Mouse (Mus musculus): Measurements from ENCODE around the gene Ola1. TPM values are rescaled to one million over a fixed set of nuclear protein-coding genes. Genes with fewer than 3 reads are reported as not detected.
A peak's percentile ranks its signal among the peaks of the same experiment; 100 is the strongest.

The Ola1 gene
- total and polyA plus RNA-seq, 3 experiments: 114 to 182 (median 175) TPM

- H3K27ac ChIP-seq (ENCODE audit: insufficient read depth, low read depth): no peak overlapping the region
- no peak for TF ChIP-seq IRF4 (IDR thresholded peaks at IDR 0.05; ENCODE audit: low read depth, low read length)
- no peak for TF ChIP-seq JUND (conservative IDR thresholded peaks at IDR 0.05; ENCODE audit: low read depth, low read length)
- no peak for TF ChIP-seq EP300 (IDR thresholded peaks at IDR 0.05; ENCODE audit: low read length)
- TF ChIP-seq ZMIZ1 (IDR thresholded peaks at IDR 0.05; ENCODE audit: low read depth, low read length): peak; percentile 71
- no peak for TF ChIP-seq USF1 (IDR thresholded peaks at IDR 0.05; ENCODE audit: low read depth, low read length)
- TF ChIP-seq JUN (IDR thresholded peaks at IDR 0.05; ENCODE audit: insufficient read depth, low read depth, low read length): no peak
- peak; percentile 99 for TF ChIP-seq MXI1 (IDR thresholded peaks at IDR 0.05; ENCODE audit: low read depth, low read length)
- peak; percentile 90 for TF ChIP-seq MYC (IDR thresholded peaks at IDR 0.05; ENCODE audit: low read depth, low read length)
- 0 out of 2 replicates have a peak, but pooled peaks have one; percentile 33 for TF ChIP-seq UBTF (IDR thresholded peaks at IDR 0.05; ENCODE audit: low read depth, low read length)
- TF ChIP-seq CHD2 (IDR thresholded peaks at IDR 0.05; ENCODE audit: low read length): 0 out of 2 replicates have a peak, but pooled peaks have one; percentile 19
- TF ChIP-seq MAFK (IDR thresholded peaks at IDR 0.05; ENCODE audit: insufficient replicate concordance, low read length): peak; percentile 13; the same call in 1 of the 2 replicates
- no peak for TF ChIP-seq SMC3 (IDR thresholded peaks at IDR 0.05; ENCODE audit: low read depth, low read length)
- peak; percentile 96 for TF ChIP-seq POLR2A (IDR thresholded peaks at IDR 0.05; ENCODE audit: low read depth, low read length)
- no peak for TF ChIP-seq RAD21 (IDR thresholded peaks at IDR 0.05; ENCODE audit: low read depth, low read length)
- TF ChIP-seq GABPA (IDR thresholded peaks at IDR 0.05; ENCODE audit: insufficient replicate concordance, low read depth, low read length): no peak
- peak; percentile 89 for TF ChIP-seq TCF12 (IDR thresholded peaks at IDR 0.05; ENCODE audit: low read depth, low read length)
- TF ChIP-seq MAX (IDR thresholded peaks at IDR 0.05; ENCODE audit: low read length): peak; percentile 95
- TF ChIP-seq NELFE (IDR thresholded peaks at IDR 0.05; ENCODE audit: low read depth, low read length): peak; percentile 91
- no peak for TF ChIP-seq BHLHE40 (IDR thresholded peaks at IDR 0.05; ENCODE audit: low read depth, low read length)
- TF ChIP-seq KAT2A (IDR thresholded peaks at IDR 0.05; ENCODE audit: insufficient replicate concordance, low read length): 0 out of 2 replicates have a peak, but pooled peaks have one; percentile 47
- no peak; the same call in 1 of the 2 replicates for TF ChIP-seq MEF2A (IDR thresholded peaks at IDR 0.05; ENCODE audit: borderline replicate concordance, low read depth, low read length)
- TF ChIP-seq ELF1 (IDR thresholded peaks at IDR 0.05; ENCODE audit: low read depth, low read length): peak; percentile 71
- no peak for TF ChIP-seq USF2 (conservative IDR thresholded peaks at IDR 0.05; ENCODE audit: low read depth, low read length)
- TF ChIP-seq CTCF (conservative IDR thresholded peaks at IDR 0.05 in 1 of 2, IDR thresholded peaks at IDR 0.05 in 1 of 2; ENCODE audit: low read depth in 2 of 2, low read length in 2 of 2): no peak
- no peak for TF ChIP-seq PAX5 (IDR thresholded peaks at IDR 0.05; ENCODE audit: low read length)
- no peak for TF ChIP-seq ZKSCAN1 (IDR thresholded peaks at IDR 0.05; ENCODE audit: borderline replicate concordance, low read depth, low read length)
- TF ChIP-seq HCFC1 (IDR thresholded peaks at IDR 0.05; ENCODE audit: low read depth, low read length): peak; percentile 64
- peak; percentile 92 for TF ChIP-seq SIN3A (IDR thresholded peaks at IDR 0.05; ENCODE audit: low read length)
- TF ChIP-seq ETS1 (conservative IDR thresholded peaks at IDR 0.05; ENCODE audit: low read depth, low read length): no peak
- TF ChIP-seq MAZ (IDR thresholded peaks at IDR 0.05; ENCODE audit: low read depth, low read length): no peak; the same call in 1 of the 2 replicates
- peak; percentile 69 for TF ChIP-seq TBP (conservative IDR thresholded peaks at IDR 0.05; ENCODE audit: low read depth, low read length)
- no peak for TF ChIP-seq E2F4 (IDR thresholded peaks at IDR 0.05; ENCODE audit: insufficient replicate concordance, low read depth, low read length)
- TF ChIP-seq CHD1 (IDR thresholded peaks at IDR 0.05; ENCODE audit: low read depth, low read length): no peak
- TF ChIP-seq POLR2AphosphoS2 (IDR thresholded peaks at IDR 0.05; ENCODE audit: low read depth, low read length): peak; percentile 75; the same call in 1 of the 2 replicates
- TF ChIP-seq ZNF384 (IDR thresholded peaks at IDR 0.05; ENCODE audit: low read depth, low read length): no peak
- no peak for TF ChIP-seq RCOR1 (conservative IDR thresholded peaks at IDR 0.05; ENCODE audit: low read depth, low read length)
- TF ChIP-seq ZC3H11A (IDR thresholded peaks at IDR 0.05; ENCODE audit: low read depth, low read length): no peak
- TF ChIP-seq NRF1 (IDR thresholded peaks at IDR 0.05; ENCODE audit: low read depth, low read length): peak; percentile 78
- H3K36me3 ChIP-seq (replicated peaks in 1 of 2; ENCODE audit: control insufficient read depth in 1 of 2, insufficient read depth in 1 of 2, low read length in 1 of 2): peaks cover 7 to 31% of the 10 kb centered on the region in 2 experiments
- H3K27me3 ChIP-seq (replicated peaks): no peaks in the 10 kb centered on the region
- H3K4me1 ChIP-seq (ENCODE audit: control insufficient read depth in 1 of 2, insufficient read depth in 2 of 2): peaks cover 4 to 47% of the 10 kb centered on the region in 2 experiments
- dilution Hi-C loops (cut with MboI; ENCODE audit: extremely low pct_ligation_motif_present, extremely low pct_unique_long_range_greater_than_20kb, low sequenced_read_pairs): no loop called here
- peak overlapping the region; percentile 80 for H3K9ac ChIP-seq (ENCODE audit: insufficient read depth, low read depth)
- peak; percentile 91 for DNase-seq (ENCODE audit: extremely low read depth)
- in situ Hi-C loops (cut with MboI; ENCODE audit: low pct_ligation_motif_present, low pct_unique_long_range_greater_than_20kb, low sequenced_read_pairs): loop anchor here (10.0 kb wide), 1 partner anchor 51 kb away; no protein-coding TSS in a partner anchor
- peak overlapping the region; percentile 97 for H3K4me2 ChIP-seq (ENCODE audit: insufficient read depth, low read depth, poor library complexity, severe bottlenecking)
- H3K9me3 ChIP-seq (replicated peaks; ENCODE audit: low read length): no peaks in the 10 kb centered on the region
- peaks cover 8% of the 10 kb centered on the region for H3K79me2 ChIP-seq (replicated peaks; ENCODE audit: control insufficient read depth, extremely low read depth, insufficient read depth, poor library complexity, severe bottlenecking)
- H3K4me3 ChIP-seq (replicated peaks in 1 of 3; ENCODE audit: low read depth in 2 of 3, low read length in 2 of 3, poor library complexity in 1 of 3): peak overlapping the region; percentile 82 to 98 (median 84)
Measured at GRCm38 (mm10) chr2:73213871-73214659, 4.7 kb downstream of the Ola1 start.

Data from CH12.LX (cell line).